Mouse (Mus musculus): ENCODE results near the gene Il11ra1. TPM values are rescaled to one million over a fixed set of nuclear protein-coding genes. Genes with fewer than 3 reads are reported as not detected.
A peak's percentile ranks its signal among the peaks of the same experiment; 100 is the strongest.

Il11ra1 gene
- polyA plus RNA-seq, 1 experiment from 2014 or later, result 63.8 TPM

DNA sequence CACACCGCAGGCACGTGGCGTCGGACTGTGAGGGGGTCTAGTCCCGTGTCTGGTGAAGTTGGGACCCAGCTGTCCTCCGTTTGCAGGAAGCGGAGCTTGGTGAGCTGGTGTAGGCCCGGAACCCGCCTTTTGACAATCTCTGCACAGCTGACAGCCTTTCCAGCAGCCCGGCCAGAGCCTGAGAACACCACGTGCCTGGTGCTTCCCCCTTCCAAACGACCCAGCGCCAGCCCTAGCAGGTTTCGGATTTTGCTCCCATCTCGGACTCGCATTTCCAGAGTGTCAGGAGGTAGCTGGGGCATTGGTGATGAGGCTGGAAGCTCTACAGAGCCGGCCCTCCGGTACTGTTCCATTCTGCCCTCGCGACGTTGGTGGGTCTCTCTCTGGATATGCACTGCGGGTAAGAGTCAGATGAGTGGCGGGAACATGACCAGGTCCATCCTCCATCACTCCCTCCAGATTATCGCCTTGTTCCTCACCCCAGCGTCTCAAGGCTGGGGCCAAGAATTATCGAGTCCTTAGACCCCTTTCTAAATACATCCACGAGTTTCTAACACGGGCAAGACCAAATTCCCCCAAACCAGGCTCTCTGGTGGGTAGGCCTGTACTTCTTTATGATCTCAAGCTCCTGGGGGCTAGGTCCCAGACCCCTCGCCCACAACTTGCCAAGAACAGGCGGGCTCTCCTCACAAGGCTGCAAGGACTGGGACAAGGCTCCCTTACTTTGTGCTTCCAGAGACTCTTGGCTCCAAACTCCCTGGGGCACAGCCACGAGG, 12.8 kb downstream of the Il11ra1 start:
- ATAC-seq, result peak; percentile 6; the same call in 1 of the 2 replicates
- WGBS, result 37% methylated on average over 31 of the region's 31 CpGs

DNA sequence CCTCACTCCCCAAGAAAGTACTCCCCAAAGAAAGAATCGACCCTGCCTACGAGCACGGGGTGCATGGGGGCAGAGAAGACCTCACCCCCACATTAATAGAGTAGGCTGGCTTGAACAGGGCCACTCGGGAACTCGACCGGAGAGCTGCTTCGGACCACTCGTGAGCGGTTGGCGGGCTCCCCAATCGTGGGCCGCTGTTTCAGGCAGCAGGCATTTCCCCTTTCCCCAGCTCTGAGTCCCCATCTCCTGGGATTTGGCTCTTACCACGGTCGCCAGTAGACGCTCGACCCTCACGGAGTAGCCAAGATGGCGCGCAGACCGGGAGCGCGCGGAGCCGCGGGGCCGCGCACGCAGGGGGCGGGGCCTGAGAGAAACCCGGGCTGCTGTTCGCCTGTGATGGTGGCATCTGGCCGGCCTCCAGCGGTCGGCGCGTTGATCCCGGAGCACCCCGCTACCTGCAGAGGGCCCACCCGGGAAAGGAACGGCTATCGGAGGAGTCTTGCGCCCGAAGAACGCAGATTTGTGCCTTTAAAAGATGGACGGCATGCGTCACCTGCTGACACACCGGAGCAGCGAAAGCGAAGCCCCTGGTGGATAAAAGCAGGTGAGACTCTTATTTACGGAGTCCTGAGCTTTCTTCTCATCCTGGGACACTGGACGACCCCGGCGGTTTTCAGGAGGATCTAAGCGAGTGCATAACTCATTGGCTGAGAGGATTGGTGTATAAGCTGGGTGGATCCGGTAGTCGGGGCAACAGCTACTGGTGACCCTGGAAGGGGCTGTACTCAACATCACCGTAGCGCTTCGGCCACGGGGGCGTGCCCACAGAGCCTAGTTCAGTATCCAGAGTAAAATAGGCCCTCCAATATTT, 13.6 kb downstream of the Il11ra1 start, which contains the start of gene Rpp25l:
Gene Rpp25l (minus strand): TSS at position 338 of the 871 bp plus-strand sequence.
- Histone ChIP-seq H3K36me3 (ENCODE audit: control insufficient read depth, insufficient read depth) (peaks cover 24% of the 10 kb centered on the region), H3K27me3 (replicated peaks; ENCODE audit: control insufficient read depth, insufficient read depth, low read length) (no peaks in the 10 kb centered on the region), H3K9ac (ENCODE audit: low read depth, low read length) (peak within 1 kb of the TSS; percentile 82), H3K27ac (ENCODE audit: low read depth, low read length) (peak within 1 kb of the TSS; percentile 61), H3K9me3 (ENCODE audit: control insufficient read depth) (no peaks in the 10 kb centered on the region), H3K4me1 (replicated peaks; ENCODE audit: control insufficient read depth, insufficient read depth, low read length) (peaks cover 4% of the 10 kb centered on the region; the same call in 1 of the 2 replicates), H3K4me2 (replicated peaks; ENCODE audit: low read depth) (peak within 1 kb of the TSS; percentile 67), H3K4me3 (ENCODE audit: low read depth, low read length) (peak within 1 kb of the TSS; percentile 85)
- peak; percentile 79 for ATAC-seq
- WGBS, result under 1% methylated on average over 61 of the region's 61 CpGs
- TF ChIP-seq CTCF (IDR thresholded peaks at IDR 0.05; ENCODE audit: low read depth), result peak; percentile 54

More for the DNA sequence above, 12.8 kb downstream of the Il11ra1 start:
- Histone ChIP-seq H3K9ac (ENCODE audit: low read depth, low read length) (peak overlapping the region; percentile 82), H3K4me1 (replicated peaks; ENCODE audit: control insufficient read depth, insufficient read depth, low read length) (peaks cover 4% of the 10 kb centered on the region; the same call in 1 of the 2 replicates), H3K4me2 (replicated peaks; ENCODE audit: low read depth) (peak overlapping the region; percentile 67), H3K36me3 (ENCODE audit: control insufficient read depth, insufficient read depth) (peaks cover 15% of the 10 kb centered on the region), H3K9me3 (ENCODE audit: control insufficient read depth) (no peaks in the 10 kb centered on the region), H3K27me3 (replicated peaks; ENCODE audit: control insufficient read depth, insufficient read depth, low read length) (no peaks in the 10 kb centered on the region), H3K4me3 (ENCODE audit: low read depth, low read length) (peak overlapping the region; percentile 85), H3K27ac (ENCODE audit: low read depth, low read length) (peak overlapping the region; percentile 61; the same call in 1 of the 2 replicates)
- no peak for TF ChIP-seq CTCF (IDR thresholded peaks at IDR 0.05; ENCODE audit: low read depth)

DNA sequence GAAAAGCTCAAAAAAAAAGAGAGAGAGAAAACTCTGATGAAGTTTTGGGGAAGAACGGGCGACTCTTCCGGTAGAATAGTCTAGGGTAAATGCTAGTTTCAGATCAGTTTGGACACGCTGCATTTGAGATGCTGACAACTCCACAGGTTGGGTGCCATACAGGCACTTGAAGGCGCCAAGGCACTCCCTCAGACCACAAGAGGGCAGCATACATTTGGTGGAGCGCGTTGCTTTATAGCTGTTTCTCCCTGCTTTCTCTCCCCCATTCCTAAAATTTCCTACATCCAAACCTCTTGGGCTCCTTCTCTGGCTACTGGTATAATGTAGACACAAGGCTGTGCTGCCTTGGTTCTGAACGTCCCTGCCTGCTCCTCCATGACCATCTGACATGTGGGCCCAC, 14.5 kb downstream of the Il11ra1 start:
- ATAC-seq, result no peak
- TF ChIP-seq CTCF (IDR thresholded peaks at IDR 0.05; ENCODE audit: low read depth), result peak; percentile 86
- Histone ChIP-seq H3K9ac (ENCODE audit: low read depth, low read length) (no peak overlapping the region), H3K27ac (ENCODE audit: low read depth, low read length) (no peak overlapping the region), H3K27me3 (replicated peaks; ENCODE audit: control insufficient read depth, insufficient read depth, low read length) (no peaks in the 10 kb centered on the region), H3K4me2 (replicated peaks; ENCODE audit: low read depth) (peak overlapping the region; percentile 67), H3K36me3 (ENCODE audit: control insufficient read depth, insufficient read depth) (peaks cover 32% of the 10 kb centered on the region), H3K4me1 (replicated peaks; ENCODE audit: control insufficient read depth, insufficient read depth, low read length) (peaks cover 4% of the 10 kb centered on the region; the same call in 1 of the 2 replicates), H3K4me3 (ENCODE audit: low read depth, low read length) (peak overlapping the region; percentile 85), H3K9me3 (ENCODE audit: control insufficient read depth) (no peaks in the 10 kb centered on the region)
- 21% methylated on average over 8 of the region's 8 CpGs for WGBS

DNA sequence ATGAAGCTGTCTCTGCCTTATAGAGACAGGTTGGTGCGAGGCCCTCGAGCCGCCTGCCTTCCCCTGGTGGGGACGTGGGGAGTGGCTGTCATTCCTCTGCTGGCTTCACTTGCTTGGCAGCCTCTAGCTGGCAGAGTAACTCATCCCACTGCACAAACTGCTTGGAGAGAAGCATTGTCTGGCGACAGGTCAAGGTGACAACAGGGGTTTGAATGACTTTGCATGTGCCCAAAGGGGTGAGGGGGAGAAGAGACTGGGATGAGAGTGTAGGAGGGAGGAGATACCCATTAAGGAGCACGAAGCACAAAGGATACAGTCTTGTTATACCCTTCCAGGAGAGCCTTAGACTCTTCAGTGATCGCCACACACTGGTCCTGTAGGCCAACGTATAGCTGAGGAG, 15.3 kb downstream of the Il11ra1 start:
- no peak for ATAC-seq
- Histone ChIP-seq H3K4me3 (ENCODE audit: low read depth, low read length) (no peak overlapping the region), H3K4me1 (replicated peaks; ENCODE audit: control insufficient read depth, insufficient read depth, low read length) (peaks cover 4% of the 10 kb centered on the region; the same call in 1 of the 2 replicates), H3K9me3 (ENCODE audit: control insufficient read depth) (no peaks in the 10 kb centered on the region), H3K27ac (ENCODE audit: low read depth, low read length) (no peak overlapping the region), H3K9ac (ENCODE audit: low read depth, low read length) (no peak overlapping the region), H3K4me2 (replicated peaks; ENCODE audit: low read depth) (no peak overlapping the region), H3K27me3 (replicated peaks; ENCODE audit: control insufficient read depth, insufficient read depth, low read length) (no peaks in the 10 kb centered on the region), H3K36me3 (ENCODE audit: control insufficient read depth, insufficient read depth) (peaks cover 40% of the 10 kb centered on the region)
- 80% methylated on average over 8 of the region's 8 CpGs for WGBS
- TF ChIP-seq CTCF (IDR thresholded peaks at IDR 0.05; ENCODE audit: low read depth), result no peak

DNA sequence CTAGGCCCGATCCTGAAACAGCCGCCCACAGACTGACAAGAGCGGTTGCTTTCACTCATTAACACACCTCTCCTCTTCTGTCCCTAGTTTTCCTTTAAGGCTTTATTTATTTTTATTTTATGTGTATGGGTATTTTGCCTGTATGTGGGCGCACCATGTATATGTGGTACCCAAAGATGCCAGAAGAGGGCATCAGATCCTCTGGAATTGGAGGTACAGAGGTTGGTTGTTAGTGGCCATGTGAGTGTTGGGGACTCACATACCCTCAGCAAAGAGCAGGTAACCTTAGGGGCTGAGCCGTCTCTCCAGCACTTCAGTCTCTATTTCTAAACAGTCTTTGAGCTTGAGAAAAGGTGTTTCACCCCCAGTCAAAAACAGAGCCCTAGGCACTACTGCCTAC, 15.8 kb downstream of the Il11ra1 start:
- Histone ChIP-seq H3K27me3 (replicated peaks; ENCODE audit: control insufficient read depth, insufficient read depth, low read length) (no peaks in the 10 kb centered on the region), H3K9ac (ENCODE audit: low read depth, low read length) (no peak overlapping the region), H3K4me1 (replicated peaks; ENCODE audit: control insufficient read depth, insufficient read depth, low read length) (peaks cover 4% of the 10 kb centered on the region; the same call in 1 of the 2 replicates), H3K4me3 (ENCODE audit: low read depth, low read length) (no peak overlapping the region), H3K27ac (ENCODE audit: low read depth, low read length) (no peak overlapping the region), H3K36me3 (ENCODE audit: control insufficient read depth, insufficient read depth) (peaks cover 43% of the 10 kb centered on the region), H3K4me2 (replicated peaks; ENCODE audit: low read depth) (no peak overlapping the region), H3K9me3 (ENCODE audit: control insufficient read depth) (no peaks in the 10 kb centered on the region)
- peak; percentile 72 for TF ChIP-seq CTCF (IDR thresholded peaks at IDR 0.05; ENCODE audit: low read depth)
- WGBS, result 88% methylated on average over 5 of the region's 5 CpGs
- ATAC-seq, result no peak

DNA sequence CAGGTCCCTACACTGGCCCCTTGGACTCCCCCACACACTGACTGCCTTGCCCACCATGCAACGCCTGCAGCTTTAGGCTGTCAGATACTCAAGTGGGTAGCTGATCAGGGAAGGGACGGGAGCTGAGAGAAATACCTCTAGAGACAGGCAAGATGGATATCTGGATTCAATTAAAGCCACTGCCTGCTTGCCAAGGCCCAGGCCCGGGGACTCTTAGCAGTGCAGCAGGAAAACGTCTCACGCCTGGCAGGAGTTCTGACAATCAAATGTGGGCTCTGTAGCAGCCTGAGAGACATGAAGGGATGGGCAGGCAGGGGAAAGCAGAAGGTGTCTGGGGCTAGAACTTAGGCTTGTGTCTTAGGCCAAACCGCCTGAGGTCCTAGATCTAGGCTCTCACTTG, 17.0 kb downstream of the Il11ra1 start:
- 82% methylated on average over 6 of the region's 6 CpGs for WGBS
- ATAC-seq, result no peak
- Histone ChIP-seq H3K36me3 (ENCODE audit: control insufficient read depth, insufficient read depth) (peaks cover 46% of the 10 kb centered on the region), H3K4me2 (replicated peaks; ENCODE audit: low read depth) (no peak overlapping the region), H3K27ac (ENCODE audit: low read depth, low read length) (no peak overlapping the region), H3K4me1 (replicated peaks; ENCODE audit: control insufficient read depth, insufficient read depth, low read length) (peaks cover 4% of the 10 kb centered on the region; the same call in 1 of the 2 replicates), H3K9me3 (ENCODE audit: control insufficient read depth) (no peaks in the 10 kb centered on the region), H3K9ac (ENCODE audit: low read depth, low read length) (no peak overlapping the region), H3K4me3 (ENCODE audit: low read depth, low read length) (no peak overlapping the region), H3K27me3 (replicated peaks; ENCODE audit: control insufficient read depth, insufficient read depth, low read length) (no peaks in the 10 kb centered on the region)
- TF ChIP-seq CTCF (IDR thresholded peaks at IDR 0.05; ENCODE audit: low read depth), result no peak

Data from intestine, postnatal 0 days (tissue).